Mouse (Mus musculus): Measurements from ENCODE around the gene Serpina12.

DNA sequence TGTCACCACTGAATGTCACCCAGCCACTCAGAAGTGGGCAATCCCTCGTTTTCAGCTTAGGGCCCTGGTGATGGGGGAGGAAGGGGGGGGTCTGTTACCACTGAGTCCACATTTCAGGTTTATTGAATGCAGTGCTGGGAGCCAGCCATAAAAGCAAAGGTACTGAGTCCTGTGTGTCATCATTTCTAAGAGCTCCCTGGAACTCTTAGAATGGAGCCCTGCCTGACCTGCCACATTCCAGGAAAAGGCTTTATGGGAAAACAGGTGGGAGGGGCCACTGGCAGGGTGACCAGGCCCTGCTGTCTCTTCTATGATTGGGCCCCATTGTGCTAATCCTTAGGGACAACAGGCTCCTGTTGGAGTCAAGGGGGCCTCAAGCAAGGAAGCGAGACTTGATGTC is 47.7 kb downstream of the Serpina12 start:
- no peak for TF ChIP-seq CTCF (IDR thresholded peaks at IDR 0.05; ENCODE audit: control insufficient read depth, insufficient read depth, insufficient replicate concordance, low read depth, low read length)
- no peak for TF ChIP-seq POLR2A (IDR thresholded peaks at IDR 0.05; ENCODE audit: control insufficient read depth, low read depth, low read length)
